Mouse (Mus musculus) stomach, embryonic 16.5 days (tissue): ENCODE results near the gene Sipa1l3. TPM values are rescaled to one million over a fixed set of nuclear protein-coding genes. Genes with fewer than 3 reads are reported as not detected.

Experiments used
- ATAC-seq: fragments of 200-750 bp; cut with Nextera tagmentation; 2 replicates; pipeline ENCODE4 v1.8.0; 2017; ENCODE audit warnings: moderate number of reproducible peaks, moderate TSS enrichment; ENCODE audit not compliant: insufficient read depth, low FRiP score
- H3K27ac ChIP-seq: fragments of 300-500 bp; sonication (generic); 2 replicates; pipeline ENCODE4 v1.5.1; 2014; ENCODE audit warnings: low read length
- H3K27me3 ChIP-seq: fragments of 300-500 bp; sonication (generic); 2 replicates; pipeline ENCODE4 v1.6.1; 2014; ENCODE audit warnings: low read length, control low read depth, mixed read lengths; ENCODE audit not compliant: control insufficient read depth, insufficient read depth
- H3K36me3 ChIP-seq: fragments of 300-500 bp; sonication (generic); 2 replicates; pipeline ENCODE4 v1.6.1; 2014; ENCODE audit warnings: low read length; ENCODE audit not compliant: control insufficient read depth, insufficient read depth
- H3K4me1 ChIP-seq: fragments of 300-500 bp; sonication (generic); 2 replicates; pipeline ENCODE4 v1.6.1; 2014; ENCODE audit warnings: low read length, control low read depth, mixed read lengths; ENCODE audit not compliant: control insufficient read depth, insufficient read depth
- H3K4me2 ChIP-seq: fragments of 300-500 bp; sonication (generic); 2 replicates; pipeline ENCODE4 v1.6.1; 2014; ENCODE audit warnings: low read depth, low read length, mixed read lengths
- H3K4me3 ChIP-seq: fragments of 300-500 bp; sonication (generic); replicated peaks from 2 replicates; pipeline ENCODE4 v1.5.1; 2014; ENCODE audit warnings: mild to moderate bottlenecking, low read length
- H3K9ac ChIP-seq: fragments of 300-500 bp; sonication (generic); 2 replicates; pipeline ENCODE4 v1.6.1; 2014; ENCODE audit warnings: low read length
- H3K9me3 ChIP-seq: fragments of 300-500 bp; sonication (generic); replicated peaks from 2 replicates; pipeline ENCODE4 v1.6.1; 2016; ENCODE audit warnings: low read length, control low read depth; ENCODE audit not compliant: control insufficient read depth
- WGBS: fragments of 180-500 bp; shearing (Covaris S2); extraction: QIAGEN DNeasy Blood & Tissue Kit; methylation state at CpG from one replicate; pipeline ENCODE4 v1.1.7; 2014; 5-methylcytosine and 5-hydroxymethylcytosine counted together
- polyA plus RNA-seq: library from polyadenylated mRNA; unstranded; fragments of >200 nt; fragmentation: Nextera tagmentation; extraction: Ambion mirVana; gene quantifications from 2 replicates; pipeline ENCODE4 v1.2.1, GENCODE M21; 2015

Gene Sipa1l3
- polyA plus RNA-seq, 1 experiment from 2014 or later = 22.2 TPM

DNA sequence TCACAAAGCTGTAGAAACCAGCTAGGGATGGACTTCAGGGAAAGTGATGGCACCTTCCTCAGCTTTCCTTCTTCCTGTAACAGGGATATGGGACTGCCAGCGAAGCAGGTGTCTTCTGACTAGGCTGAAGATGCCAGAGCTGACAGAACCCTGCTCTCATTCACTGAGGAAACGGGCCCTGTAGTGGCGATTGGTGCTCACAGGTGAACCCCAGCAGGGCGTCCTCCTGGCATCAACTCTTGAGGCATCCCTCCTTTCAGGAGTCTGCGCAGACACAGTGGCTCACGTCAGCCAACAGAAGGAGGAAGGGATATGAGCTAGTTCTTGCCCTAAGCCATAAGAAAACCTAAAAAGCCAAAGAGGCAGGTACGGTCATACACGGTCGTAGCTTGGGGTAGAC, 17.2 kb downstream of the Sipa1l3 start:
- H3K9ac ChIP-seq = no peak overlapping the region
- H3K27ac ChIP-seq = peak overlapping the region; percentile 33
- no peaks in the 10 kb centered on the region for H3K27me3 ChIP-seq
- no peaks in the 10 kb centered on the region for H3K36me3 ChIP-seq
- 86% methylated on average over 9 of the region's 9 CpGs for WGBS
- no peak overlapping the region for H3K4me2 ChIP-seq
- H3K4me3 ChIP-seq = no peak overlapping the region
- ATAC-seq = no peak
- no peaks in the 10 kb centered on the region for H3K9me3 ChIP-seq
- peaks cover 38% of the 10 kb centered on the region for H3K4me1 ChIP-seq

DNA sequence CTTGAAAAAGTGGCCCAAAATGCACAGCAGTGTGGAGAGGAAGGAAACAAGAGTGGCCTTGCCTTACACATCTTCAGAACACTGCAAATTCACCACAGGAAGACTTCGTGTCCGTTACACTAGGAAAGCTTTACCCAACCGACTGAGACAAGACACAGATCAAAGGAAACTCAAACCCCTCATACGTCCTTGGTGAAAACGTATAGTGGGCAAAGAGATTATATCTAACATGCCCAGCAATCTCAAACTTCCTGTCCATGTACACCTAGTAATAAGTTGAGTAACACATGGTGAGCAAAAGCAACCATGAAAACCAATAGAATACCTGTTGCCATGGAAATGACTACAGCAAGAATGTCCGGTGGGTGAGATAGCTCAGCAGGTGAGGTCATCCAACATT, 19.4 kb downstream of the Sipa1l3 start:
- Histone ChIP-seq H3K27me3 (no peaks in the 10 kb centered on the region), H3K9ac (no peak overlapping the region), H3K4me2 (no peak overlapping the region), H3K36me3 (no peaks in the 10 kb centered on the region), H3K4me1 (peaks cover 26% of the 10 kb centered on the region), H3K27ac (no peak overlapping the region), H3K9me3 (no peaks in the 10 kb centered on the region), H3K4me3 (no peak overlapping the region)
- 80% methylated on average over 6 of the region's 6 CpGs for WGBS
- ATAC-seq = no peak

- ATAC-seq = 0 out of 2 replicates have a peak, but pooled peaks have one; percentile 16
- Histone ChIP-seq H3K4me3 (no peak overlapping the region), H3K27ac (peak overlapping the region; percentile 29; the same call in 1 of the 2 replicates)
Observed at GRCm38 (mm10) chr7:29496953-29497590, 21.4 kb downstream of the Sipa1l3 start.

DNA sequence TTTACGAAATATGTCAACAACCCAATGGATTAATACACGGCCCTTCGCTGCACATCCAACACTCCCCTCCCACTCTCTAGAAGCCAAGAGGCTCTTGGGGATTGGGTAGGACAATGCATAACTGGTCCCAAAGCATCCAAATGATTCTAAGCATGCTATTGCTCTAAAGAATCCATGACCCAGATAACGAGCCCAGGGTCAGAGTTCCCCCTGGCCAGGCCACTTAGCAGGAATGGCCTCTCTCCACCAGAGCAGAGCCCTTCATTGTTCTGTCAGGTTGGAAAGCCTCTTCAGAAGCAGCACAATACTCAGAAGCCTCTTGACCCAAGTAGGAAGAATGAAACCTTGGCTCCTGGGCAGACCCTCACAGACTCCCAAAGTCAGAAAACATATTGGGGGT, 22.1 kb downstream of the Sipa1l3 start:
- Histone ChIP-seq H3K4me2 (no peak overlapping the region), H3K27me3 (no peaks in the 10 kb centered on the region), H3K9me3 (no peaks in the 10 kb centered on the region), H3K27ac (no peak overlapping the region), H3K4me1 (peaks cover 30% of the 10 kb centered on the region), H3K9ac (no peak overlapping the region), H3K4me3 (no peak overlapping the region), H3K36me3 (no peaks in the 10 kb centered on the region)
- ATAC-seq = no peak
- 55% methylated on average over 4 of the region's 4 CpGs for WGBS

More at GRCm38 (mm10) chr7:29496953-29497590, 21.4 kb downstream of the Sipa1l3 start:
- Histone ChIP-seq H3K9me3 (no peaks in the 10 kb centered on the region), H3K36me3 (no peaks in the 10 kb centered on the region), H3K4me2 (no peak overlapping the region), H3K27me3 (no peaks in the 10 kb centered on the region), H3K4me1 (peaks cover 31% of the 10 kb centered on the region), H3K9ac (no peak overlapping the region)
- WGBS = 64% methylated on average over 10 of the region's 10 CpGs

- H3K9ac ChIP-seq = no peak overlapping the region
- no peaks in the 10 kb centered on the region for H3K27me3 ChIP-seq
- no peaks in the 10 kb centered on the region for H3K36me3 ChIP-seq
- no peak overlapping the region for H3K4me2 ChIP-seq
- no peak overlapping the region for H3K4me3 ChIP-seq
- peaks cover 34% of the 10 kb centered on the region for H3K4me1 ChIP-seq
- 60% methylated on average over 4 of the region's 4 CpGs for WGBS
- ATAC-seq = no peak
- no peak overlapping the region for H3K27ac ChIP-seq
- no peaks in the 10 kb centered on the region for H3K9me3 ChIP-seq
Observed at GRCm38 (mm10) chr7:29495880-29496279, 22.6 kb downstream of the Sipa1l3 start.

DNA sequence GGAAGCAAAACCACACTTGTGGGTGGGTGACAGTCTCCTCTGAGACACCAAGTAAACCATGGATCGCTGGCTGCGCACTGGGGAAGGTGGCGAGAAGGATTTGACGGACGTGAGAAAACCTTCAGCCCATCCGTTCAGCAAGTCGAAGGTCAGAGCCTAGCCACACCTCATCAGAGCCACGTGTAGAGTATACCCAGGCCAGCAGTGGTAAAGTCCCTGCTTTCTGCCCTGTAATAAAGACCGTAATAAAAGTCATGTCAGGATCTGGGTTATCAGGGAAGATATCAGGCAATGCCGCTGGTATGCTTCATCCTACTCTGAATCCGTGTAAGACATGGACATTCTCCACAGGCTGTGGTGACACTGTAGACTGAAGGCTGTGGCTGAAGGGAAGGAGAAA, 23.6 kb downstream of the Sipa1l3 start:
- H3K9ac ChIP-seq = no peak overlapping the region
- H3K27ac ChIP-seq = no peak overlapping the region
- H3K9me3 ChIP-seq = no peaks in the 10 kb centered on the region
- no peaks in the 10 kb centered on the region for H3K36me3 ChIP-seq
- no peak overlapping the region for H3K4me2 ChIP-seq
- ATAC-seq = no peak
- peaks cover 44% of the 10 kb centered on the region for H3K4me1 ChIP-seq
- no peaks in the 10 kb centered on the region for H3K27me3 ChIP-seq
- no peak overlapping the region for H3K4me3 ChIP-seq
- 89% methylated on average over 11 of the region's 11 CpGs for WGBS

DNA sequence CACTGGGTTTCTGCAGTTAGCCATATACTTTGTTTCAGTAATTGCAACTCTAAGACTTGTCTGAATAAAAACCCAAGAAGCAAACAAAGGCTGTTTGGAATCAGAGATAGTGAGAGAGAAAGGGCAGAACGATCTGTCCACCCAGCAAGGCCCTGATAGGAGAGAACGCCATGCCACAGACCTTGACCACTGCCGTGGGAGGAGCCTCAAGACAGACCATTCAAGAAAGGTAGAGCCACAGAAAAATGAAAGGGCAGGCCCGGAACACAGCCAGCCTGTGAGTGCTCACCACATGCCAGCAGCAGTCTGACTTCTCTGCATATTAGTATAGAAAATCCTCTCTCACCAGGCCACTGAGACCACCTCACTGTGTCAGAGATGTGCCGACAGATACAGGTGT, 24.4 kb downstream of the Sipa1l3 start:
- no peak for ATAC-seq
- no peak overlapping the region for H3K27ac ChIP-seq
- H3K4me1 ChIP-seq = peaks cover 47% of the 10 kb centered on the region
- no peak overlapping the region for H3K4me3 ChIP-seq
- H3K27me3 ChIP-seq = no peaks in the 10 kb centered on the region
- no peaks in the 10 kb centered on the region for H3K9me3 ChIP-seq
- 69% methylated on average over 5 of the region's 5 CpGs for WGBS
- H3K9ac ChIP-seq = no peak overlapping the region
- no peaks in the 10 kb centered on the region for H3K36me3 ChIP-seq
- H3K4me2 ChIP-seq = no peak overlapping the region

DNA sequence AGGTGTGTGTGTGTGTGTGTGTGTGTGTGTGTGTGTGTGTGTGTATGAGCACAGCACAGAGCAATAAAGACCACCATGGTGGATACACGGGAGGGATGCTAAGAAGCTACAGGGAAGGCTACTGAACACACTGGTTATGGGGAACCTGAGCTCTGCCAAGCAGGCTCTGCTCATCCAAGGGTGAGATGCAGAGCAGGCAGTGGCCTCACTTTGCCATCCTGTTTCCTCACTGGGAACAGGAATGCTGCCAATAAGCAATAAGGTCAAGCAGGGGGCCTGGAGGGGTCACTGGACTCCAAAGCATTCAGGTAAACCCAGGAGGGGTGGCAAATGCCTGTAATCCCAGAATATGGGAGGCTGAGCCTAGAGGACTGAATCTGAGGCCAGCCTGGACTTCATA, 25.4 kb downstream of the Sipa1l3 start:
- Histone ChIP-seq H3K4me1 (peaks cover 46% of the 10 kb centered on the region), H3K4me3 (no peak overlapping the region), H3K9me3 (no peaks in the 10 kb centered on the region), H3K4me2 (no peak overlapping the region), H3K9ac (no peak overlapping the region), H3K27ac (no peak overlapping the region), H3K36me3 (no peaks in the 10 kb centered on the region), H3K27me3 (no peaks in the 10 kb centered on the region)
- ATAC-seq = no peak
- 76% methylated on average over 1 of the region's 1 CpGs for WGBS

DNA sequence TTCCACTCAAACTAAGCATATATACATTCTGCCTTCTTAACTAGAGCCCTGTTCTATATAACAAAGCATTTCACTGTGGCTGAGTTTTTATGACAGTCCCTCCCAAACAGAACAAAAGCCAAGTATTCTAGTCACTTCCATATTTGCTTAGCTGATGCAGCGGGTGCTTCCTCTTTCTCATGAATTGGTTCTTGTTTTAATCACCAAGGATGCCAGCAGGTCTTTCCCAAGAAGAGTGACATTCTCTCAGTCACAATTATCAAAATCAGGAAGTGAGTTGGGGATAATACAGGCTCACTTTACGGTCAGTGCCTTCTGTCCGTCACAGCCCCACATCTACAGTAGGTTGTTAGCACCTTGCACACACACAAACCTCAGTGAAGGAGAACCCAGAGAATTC, 26.6 kb downstream of the Sipa1l3 start:
- peak overlapping the region; percentile 32; the same call in 1 of the 2 replicates for H3K27ac ChIP-seq
- no peak for ATAC-seq
- no peak overlapping the region for H3K4me2 ChIP-seq
- H3K4me1 ChIP-seq = peaks cover 43% of the 10 kb centered on the region
- H3K4me3 ChIP-seq = no peak overlapping the region
- no peaks in the 10 kb centered on the region for H3K9me3 ChIP-seq
- 59% methylated on average over 3 of the region's 3 CpGs for WGBS
- no peak overlapping the region for H3K9ac ChIP-seq
- no peaks in the 10 kb centered on the region for H3K27me3 ChIP-seq
- H3K36me3 ChIP-seq = no peaks in the 10 kb centered on the region
